Mouse (Mus musculus) Patski (cell line): ENCODE measurements at regions not wholly inside any gene's neighbourhood (a gene's known extent, or its start where the extent isn't known, plus 50 kb on each side); places are given as distances from the start of the nearest gene placed in this dataset.

ENCODE experiments used
- ATAC-seq: fragments of 100-300 bp; one replicate; pipeline ENCODE4 v1.8.0; 2021
- CTCF ChIA-PET: fragments of 350-600 bp; sonication (Branson Sonifier 250); formaldehyde crosslinking; loops from one replicate; lab custom pipeline; 2022; ENCODE audit warnings: inconsistent platforms; lab: Charles Lee
- POLR2A ChIA-PET: fragments of 350-600 bp; sonication (Branson Sonifier 250); formaldehyde crosslinking; loops from one replicate; lab custom pipeline; 2022; ENCODE audit warnings: antibody characterized with exemption, inconsistent platforms; lab: Charles Lee
- DNase-seq: peaks from one replicate; pipeline ENCODE4 v3.0.0-alpha.2; 2011; ENCODE audit warnings: low read depth, low spot score
- H3K27me3 ChIP-seq: fragments of 371-371 bp; one replicate; pipeline ENCODE4 v1.5.1; 2021
- CTCF ChIP-seq: fragments of 100-300 bp; IDR thresholded peaks from one replicate; pipeline ENCODE4 v1.5.1; 2021
- in situ Hi-C: fragments of 300-500 bp; cut with MboI; formaldehyde crosslinking; loops from 3 replicates; pipeline ENCODE4 v1.11.1; 2018; ENCODE audit warnings: low pct_unique_long_range_greater_than_20kb, mixed read lengths

- peaks cover 5% of the 10 kb centered on the region for H3K27me3 ChIP-seq
- DNase-seq (no peak), ATAC-seq (no peak)
- POLR2A ChIA-PET = no interaction called here
- CTCF ChIA-PET = no interaction called here
- in situ Hi-C loops = no loop called here
- TF ChIP-seq CTCF = no peak
These were observed 121.0 kb upstream of the Rreb1 start for GRCm38 (mm10) chr13:37657248-37657647.

- ATAC-seq (no peak), DNase-seq (no peak)
- TF ChIP-seq CTCF = no peak
- in situ Hi-C loops = no loop called here
- H3K27me3 ChIP-seq = peaks cover 5% of the 10 kb centered on the region
- POLR2A ChIA-PET = no interaction called here
- CTCF ChIA-PET = no interaction called here
These were observed 120.2 kb upstream of the Rreb1 start for GRCm38 (mm10) chr13:37658034-37658433.

- POLR2A ChIA-PET = no interaction called here
- in situ Hi-C loops = no loop called here
- no peak for ATAC-seq
- DNase-seq = no peak
- no peak for TF ChIP-seq CTCF
- CTCF ChIA-PET = no interaction called here
- peaks cover 5% of the 10 kb centered on the region for H3K27me3 ChIP-seq
These were observed 119.7 kb upstream of the Rreb1 start for GRCm38 (mm10) chr13:37658519-37658918.

GRCm38 (mm10) chr13:37660083-37660482, 118.1 kb upstream of the Rreb1 start:
- TF ChIP-seq CTCF = no peak
- POLR2A ChIA-PET = no interaction called here
- CTCF ChIA-PET = no interaction called here
- DNase-seq (no peak), ATAC-seq (no peak)
- in situ Hi-C loops = no loop called here
- no peaks in the 10 kb centered on the region for H3K27me3 ChIP-seq

GRCm38 (mm10) chr13:37660668-37661067, 117.5 kb upstream of the Rreb1 start:
- no peak for TF ChIP-seq CTCF
- no peaks in the 10 kb centered on the region for H3K27me3 ChIP-seq
- ChIA-PET CTCF (no interaction called here), POLR2A (no interaction called here)
- DNase-seq (no peak), ATAC-seq (no peak)
- in situ Hi-C loops = no loop called here

GRCm38 (mm10) chr13:37664116-37664515, 114.1 kb upstream of the Rreb1 start:
- POLR2A ChIA-PET = no interaction called here

GRCm38 (mm10) chr13:37666207-37667003, 111.8 kb upstream of the Rreb1 start:
- POLR2A ChIA-PET = no interaction called here
- ATAC-seq (no peak), DNase-seq (no peak)
- in situ Hi-C loops = no loop called here
- H3K27me3 ChIP-seq = no peaks in the 10 kb centered on the region
- TF ChIP-seq CTCF = no peak
- CTCF ChIA-PET = interaction anchor here (1.5 kb wide), 1 partner anchor 19 kb away, joined by 4 read pairs; no protein-coding TSS in a partner anchor

More at GRCm38 (mm10) chr13:37664116-37664515, 114.1 kb upstream of the Rreb1 start:
- TF ChIP-seq CTCF = no peak
- ATAC-seq (no peak), DNase-seq (no peak)
- in situ Hi-C loops = no loop called here
- CTCF ChIA-PET = no interaction called here
- no peaks in the 10 kb centered on the region for H3K27me3 ChIP-seq

GRCm38 (mm10) chr13:37667386-37667785, 110.8 kb upstream of the Rreb1 start:
- CTCF ChIA-PET = no interaction called here
- DNase-seq = no peak
- no peak for TF ChIP-seq CTCF
- no peaks in the 10 kb centered on the region for H3K27me3 ChIP-seq
- ATAC-seq = no peak
- in situ Hi-C loops = no loop called here
- POLR2A ChIA-PET = no interaction called here

- in situ Hi-C loops = no loop called here
- no peak for ATAC-seq
- TF ChIP-seq CTCF = no peak
- no peak for DNase-seq
- CTCF ChIA-PET = interaction anchor here (1.3 kb wide), 1 partner anchor 15 kb away, joined by 3 read pairs; no protein-coding TSS in a partner anchor
- H3K27me3 ChIP-seq = no peaks in the 10 kb centered on the region
- POLR2A ChIA-PET = no interaction called here
These were observed 110.3 kb upstream of the Rreb1 start for GRCm38 (mm10) chr13:37667871-37668270.

- ATAC-seq (no peak), DNase-seq (no peak)
- in situ Hi-C loops = no loop called here
- POLR2A ChIA-PET = no interaction called here
- no peak for TF ChIP-seq CTCF
- CTCF ChIA-PET = no interaction called here
- no peaks in the 10 kb centered on the region for H3K27me3 ChIP-seq
These were observed 107.1 kb upstream of the Rreb1 start for GRCm38 (mm10) chr13:37671109-37671508.

- ATAC-seq = no peak
- no peaks in the 10 kb centered on the region for H3K27me3 ChIP-seq
- in situ Hi-C loops = no loop called here
These were observed 103.4 kb upstream of the Rreb1 start for GRCm38 (mm10) chr13:37674676-37675350.

More at GRCm38 (mm10) chr13:37674676-37675350, 103.4 kb upstream of the Rreb1 start:
- TF ChIP-seq CTCF = no peak
- CTCF ChIA-PET = no interaction called here
- POLR2A ChIA-PET = no interaction called here
- DNase-seq = no peak
